Mouse (Mus musculus): ENCODE data around the gene Cog7.

Cog7 gene

GRCm38 (mm10) chr7:121981307-121981871 is at the start of gene Cog7:
Gene Cog7, minus strand, starts transcription at chr7:121981711.
- in situ Hi-C loops (cut with MboI, MseI) = no loop called here

- in situ Hi-C loops (cut with MboI, MseI) = no loop called here
These were observed 40.6 kb upstream of the Cog7 start for GRCm38 (mm10) chr7:122022131-122022530.

GRCm38 (mm10) chr7:122020667-122021354 is 39.3 kb upstream of the Cog7 start, which contains the start of gene Gga2:
Gene Gga2, minus strand, starts transcription at chr7:122021222.
- in situ Hi-C loops (cut with MboI, MseI) = no loop called here

GRCm38 (mm10) chr7:122020273-122020666 is 38.8 kb upstream of the Cog7 start:
- in situ Hi-C loops (cut with MboI, MseI) = no loop called here

- in situ Hi-C loops (cut with MboI, MseI) = no loop called here
These were observed 37.5 kb upstream of the Cog7 start for GRCm38 (mm10) chr7:122018978-122019377.

- in situ Hi-C loops (cut with MboI, MseI) = no loop called here
These were observed 36.7 kb upstream of the Cog7 start for GRCm38 (mm10) chr7:122018247-122018646.

- in situ Hi-C loops (cut with MboI, MseI) = no loop called here
These were observed 34.2 kb upstream of the Cog7 start for GRCm38 (mm10) chr7:122015734-122016133.

GRCm38 (mm10) chr7:122015105-122015504 is 33.6 kb upstream of the Cog7 start:
- in situ Hi-C loops (cut with MboI, MseI) = no loop called here

GRCm38 (mm10) chr7:122012949-122013348 is 31.4 kb upstream of the Cog7 start:
- in situ Hi-C loops (cut with MboI, MseI) = no loop called here

GRCm38 (mm10) chr7:122012370-122012769 is 30.9 kb upstream of the Cog7 start:
- in situ Hi-C loops (cut with MboI, MseI) = no loop called here

GRCm38 (mm10) chr7:122000396-122000795 is 18.9 kb upstream of the Cog7 start:
- in situ Hi-C loops (cut with MboI, MseI) = no loop called here

GRCm38 (mm10) chr7:121995961-121996360 is 14.4 kb upstream of the Cog7 start:
- in situ Hi-C loops (cut with MboI, MseI) = no loop called here

GRCm38 (mm10) chr7:121975031-121975430 is 6.5 kb downstream of the Cog7 start:
- in situ Hi-C loops (cut with MboI, MseI) = no loop called here

GRCm38 (mm10) chr7:121971698-121972097 is 9.8 kb downstream of the Cog7 start:
- in situ Hi-C loops (cut with MboI, MseI) = no loop called here

GRCm38 (mm10) chr7:121970250-121970649 is 11.3 kb downstream of the Cog7 start:
- in situ Hi-C loops (cut with MboI, MseI) = no loop called here

- in situ Hi-C loops (cut with MboI, MseI) = loop anchor here (5.0 kb wide), 1 partner anchor 227 kb away; no protein-coding TSS in a partner anchor
These were observed 12.7 kb downstream of the Cog7 start for GRCm38 (mm10) chr7:121968816-121969215.

- in situ Hi-C loops (cut with MboI, MseI) = loop anchor here (5.0 kb wide), 1 partner anchor 226 kb away; no protein-coding TSS in a partner anchor
These were observed 13.3 kb downstream of the Cog7 start for GRCm38 (mm10) chr7:121968242-121968641.

GRCm38 (mm10) chr7:121966169-121966568 is 15.3 kb downstream of the Cog7 start:
- in situ Hi-C loops (cut with MboI, MseI) = loop anchor here (5.0 kb wide), 1 partner anchor 224 kb away; no protein-coding TSS in a partner anchor

GRCm38 (mm10) chr7:121963883-121964398 is 17.6 kb downstream of the Cog7 start:
- in situ Hi-C loops (cut with MboI, MseI) = no loop called here

GRCm38 (mm10) chr7:121962571-121962959 is 18.9 kb downstream of the Cog7 start:
- in situ Hi-C loops (cut with MboI, MseI) = no loop called here

- in situ Hi-C loops (cut with MboI, MseI) = no loop called here
These were observed 19.5 kb downstream of the Cog7 start for GRCm38 (mm10) chr7:121961913-121962570.

- in situ Hi-C loops (cut with MboI, MseI) = no loop called here
These were observed 25.7 kb downstream of the Cog7 start for GRCm38 (mm10) chr7:121955802-121956201.

All from regulatory T cell (primary cell).